Mouse (Mus musculus): ENCODE results near the gene Acadm. TPM values are rescaled to one million over a fixed set of nuclear protein-coding genes. Genes with fewer than 3 reads are reported as not detected.

Gene Acadm
- polyA plus RNA-seq, 1 experiment from 2014 or later, result 43.4 TPM

- 87% methylated on average over 2 of the region's 2 CpGs for WGBS
- Histone ChIP-seq H3K4me3 (replicated peaks) (no peak overlapping the region), H3K4me2 (no peak overlapping the region), H3K9me3 (no peaks in the 10 kb centered on the region; the same call in 1 of the 2 replicates), H3K27ac (no peak overlapping the region), H3K27me3 (no peaks in the 10 kb centered on the region), H3K9ac (no peak overlapping the region), H3K36me3 (replicated peaks) (no peaks in the 10 kb centered on the region), H3K4me1 (0 out of 2 replicates have a peak, but pooled peaks cover 3% of the 10 kb centered on the region)
- peak; percentile 47; the same call in 1 of the 2 replicates for ATAC-seq (ENCODE audit: low FRiP score)
Observed at GRCm38 (mm10) chr3:153960884-153961283, 16.5 kb upstream of the Acadm start.

- H3K9ac ChIP-seq, result no peak overlapping the region
- H3K27me3 ChIP-seq, result no peaks in the 10 kb centered on the region
- no peak overlapping the region for H3K4me3 ChIP-seq (replicated peaks)
- 86% methylated on average over 9 of the region's 9 CpGs for WGBS
- H3K36me3 ChIP-seq (replicated peaks), result no peaks in the 10 kb centered on the region
- ATAC-seq (ENCODE audit: low FRiP score), result peak; percentile 28; the same call in 1 of the 2 replicates
- H3K27ac ChIP-seq, result no peak overlapping the region
- no peak overlapping the region for H3K4me2 ChIP-seq
- H3K9me3 ChIP-seq, result no peaks in the 10 kb centered on the region; the same call in 1 of the 2 replicates
- H3K4me1 ChIP-seq, result 0 out of 2 replicates have a peak, but pooled peaks cover 3% of the 10 kb centered on the region
Observed at GRCm38 (mm10) chr3:153959731-153960207, 15.3 kb upstream of the Acadm start.

GRCm38 (mm10) chr3:153959035-153959730 lies 14.8 kb upstream of the Acadm start:
- no peak overlapping the region for H3K4me3 ChIP-seq (replicated peaks)
- ATAC-seq (ENCODE audit: low FRiP score), result peak; percentile 50
- H3K27ac ChIP-seq, result no peak overlapping the region
- WGBS, result 93% methylated on average over 1 of the region's 1 CpGs
- no peaks in the 10 kb centered on the region for H3K27me3 ChIP-seq
- no peaks in the 10 kb centered on the region; the same call in 1 of the 2 replicates for H3K9me3 ChIP-seq
- no peaks in the 10 kb centered on the region for H3K36me3 ChIP-seq (replicated peaks)
- H3K4me1 ChIP-seq, result 0 out of 2 replicates have a peak, but pooled peaks cover 3% of the 10 kb centered on the region
- no peak overlapping the region for H3K9ac ChIP-seq
- no peak overlapping the region for H3K4me2 ChIP-seq

GRCm38 (mm10) chr3:153957916-153958315 lies 13.5 kb upstream of the Acadm start:
- WGBS, result 91% methylated on average over 5 of the region's 5 CpGs
- no peaks in the 10 kb centered on the region; the same call in 1 of the 2 replicates for H3K9me3 ChIP-seq

GRCm38 (mm10) chr3:153948176-153948575 lies 3.7 kb upstream of the Acadm start:
- H3K4me3 ChIP-seq (replicated peaks), result no peak overlapping the region
- H3K4me1 ChIP-seq, result peaks cover 7% of the 10 kb centered on the region
- no peaks in the 10 kb centered on the region for H3K36me3 ChIP-seq (replicated peaks)
- H3K27me3 ChIP-seq, result no peaks in the 10 kb centered on the region
- no peak for ATAC-seq (ENCODE audit: low FRiP score)
- H3K9me3 ChIP-seq, result no peaks in the 10 kb centered on the region; the same call in 1 of the 2 replicates
- H3K4me2 ChIP-seq, result no peak overlapping the region
- H3K9ac ChIP-seq, result no peak overlapping the region
- H3K27ac ChIP-seq, result no peak overlapping the region
- WGBS, result 94% methylated on average over 2 of the region's 2 CpGs

More at GRCm38 (mm10) chr3:153957916-153958315, 13.5 kb upstream of the Acadm start:
- Histone ChIP-seq H3K4me3 (replicated peaks) (no peak overlapping the region), H3K9ac (no peak overlapping the region), H3K4me2 (no peak overlapping the region), H3K36me3 (replicated peaks) (no peaks in the 10 kb centered on the region), H3K4me1 (0 out of 2 replicates have a peak, but pooled peaks cover 3% of the 10 kb centered on the region), H3K27me3 (no peaks in the 10 kb centered on the region), H3K27ac (no peak overlapping the region)
- no peak for ATAC-seq (ENCODE audit: low FRiP score)

- ATAC-seq (ENCODE audit: low FRiP score), result no peak
- no peaks in the 10 kb centered on the region for H3K36me3 ChIP-seq (replicated peaks)
- H3K9ac ChIP-seq, result no peak overlapping the region
- 81% methylated on average over 4 of the region's 4 CpGs for WGBS
- H3K4me1 ChIP-seq, result peaks cover 14% of the 10 kb centered on the region
- H3K4me3 ChIP-seq (replicated peaks), result no peak overlapping the region
- no peak overlapping the region for H3K27ac ChIP-seq
- no peaks in the 10 kb centered on the region for H3K27me3 ChIP-seq
- H3K4me2 ChIP-seq, result no peak overlapping the region
- H3K9me3 ChIP-seq, result no peaks in the 10 kb centered on the region; the same call in 1 of the 2 replicates
Observed at GRCm38 (mm10) chr3:153947271-153947670, 2.8 kb upstream of the Acadm start.

GRCm38 (mm10) chr3:153943901-153944334 lies 514 bp downstream of the Acadm start:
- no peak; the same call in 1 of the 2 replicates for ATAC-seq (ENCODE audit: low FRiP score)
- H3K27me3 ChIP-seq, result no peaks in the 10 kb centered on the region
- H3K36me3 ChIP-seq (replicated peaks), result no peaks in the 10 kb centered on the region
- peak overlapping the region; percentile 73 for H3K27ac ChIP-seq
- no peaks in the 10 kb centered on the region for H3K9me3 ChIP-seq
- peaks cover 14% of the 10 kb centered on the region for H3K4me1 ChIP-seq
- H3K9ac ChIP-seq, result peak overlapping the region; percentile 64
- under 1% methylated on average over 19 of the region's 19 CpGs for WGBS
- peak overlapping the region; percentile 79 for H3K4me3 ChIP-seq (replicated peaks)
- peak overlapping the region; percentile 62 for H3K4me2 ChIP-seq

- no peak for ATAC-seq (ENCODE audit: low FRiP score)
- H3K4me1 ChIP-seq, result peaks cover 14% of the 10 kb centered on the region
- H3K4me2 ChIP-seq, result peak overlapping the region; percentile 62
- H3K27me3 ChIP-seq, result no peaks in the 10 kb centered on the region
- peak overlapping the region; percentile 79 for H3K4me3 ChIP-seq (replicated peaks)
- H3K9ac ChIP-seq, result peak overlapping the region; percentile 64; the same call in 1 of the 2 replicates
- no peak overlapping the region for H3K27ac ChIP-seq
- 39% methylated on average over 12 of the region's 12 CpGs for WGBS
- H3K9me3 ChIP-seq, result no peaks in the 10 kb centered on the region
- peaks cover 5% of the 10 kb centered on the region; the same call in 1 of the 2 replicates for H3K36me3 ChIP-seq (replicated peaks)
Observed at GRCm38 (mm10) chr3:153943003-153943640, 1.3 kb downstream of the Acadm start.

GRCm38 (mm10) chr3:153941613-153942012 lies 2.8 kb downstream of the Acadm start:
- Histone ChIP-seq H3K4me3 (replicated peaks) (no peak overlapping the region), H3K9me3 (no peaks in the 10 kb centered on the region), H3K27me3 (no peaks in the 10 kb centered on the region), H3K9ac (no peak overlapping the region), H3K4me2 (no peak overlapping the region), H3K27ac (no peak overlapping the region), H3K4me1 (peaks cover 14% of the 10 kb centered on the region), H3K36me3 (replicated peaks) (peaks cover 13% of the 10 kb centered on the region; the same call in 1 of the 2 replicates)
- no peak for ATAC-seq (ENCODE audit: low FRiP score)
- 98% methylated on average over 13 of the region's 13 CpGs for WGBS

GRCm38 (mm10) chr3:153940486-153940885 lies 3.9 kb downstream of the Acadm start:
- Histone ChIP-seq H3K27me3 (no peaks in the 10 kb centered on the region), H3K36me3 (replicated peaks) (peaks cover 17% of the 10 kb centered on the region), H3K4me2 (no peak overlapping the region), H3K4me1 (peaks cover 14% of the 10 kb centered on the region), H3K27ac (no peak overlapping the region), H3K9me3 (no peaks in the 10 kb centered on the region), H3K4me3 (replicated peaks) (no peak overlapping the region), H3K9ac (no peak overlapping the region)
- WGBS, result 96% methylated on average over 9 of the region's 9 CpGs
- no peak for ATAC-seq (ENCODE audit: low FRiP score)

GRCm38 (mm10) chr3:153940021-153940420 lies 4.4 kb downstream of the Acadm start:
- no peak overlapping the region for H3K9ac ChIP-seq
- WGBS, result 85% methylated on average over 8 of the region's 8 CpGs
- peaks cover 14% of the 10 kb centered on the region for H3K4me1 ChIP-seq
- H3K4me2 ChIP-seq, result no peak overlapping the region
- no peaks in the 10 kb centered on the region for H3K9me3 ChIP-seq
- no peaks in the 10 kb centered on the region for H3K27me3 ChIP-seq
- ATAC-seq (ENCODE audit: low FRiP score), result no peak
- peaks cover 19% of the 10 kb centered on the region for H3K36me3 ChIP-seq (replicated peaks)
- no peak overlapping the region for H3K27ac ChIP-seq
- H3K4me3 ChIP-seq (replicated peaks), result no peak overlapping the region

- no peak overlapping the region for H3K4me2 ChIP-seq
- no peak overlapping the region for H3K4me3 ChIP-seq (replicated peaks)
- H3K9ac ChIP-seq, result no peak overlapping the region
- H3K36me3 ChIP-seq (replicated peaks), result peaks cover 37% of the 10 kb centered on the region
- H3K27ac ChIP-seq, result no peak overlapping the region
- H3K4me1 ChIP-seq, result no peaks in the 10 kb centered on the region
- no peaks in the 10 kb centered on the region for H3K27me3 ChIP-seq
- WGBS, result 95% methylated on average over 17 of the region's 17 CpGs
- ATAC-seq (ENCODE audit: low FRiP score), result no peak
- no peaks in the 10 kb centered on the region for H3K9me3 ChIP-seq
Observed at GRCm38 (mm10) chr3:153937116-153937810, 7.2 kb downstream of the Acadm start.

Data from forebrain, embryonic 12.5 days (tissue).